Mouse (Mus musculus) bone marrow macrophage, adult 2 months (primary cell): ENCODE measurements around the gene Phf5a.

Source experiments
- CTCF ChIP-seq: IDR thresholded peaks from 2 replicates; pipeline ENCODE4 v1.5.1; 2012; ENCODE audit warnings: low read depth, mild to moderate bottlenecking, low read length, moderate library complexity
- POLR2A ChIP-seq: IDR thresholded peaks from 2 replicates; pipeline ENCODE4 v1.6.1; 2012; ENCODE audit warnings: mild to moderate bottlenecking, low read depth, low read length, borderline replicate concordance

DNA sequence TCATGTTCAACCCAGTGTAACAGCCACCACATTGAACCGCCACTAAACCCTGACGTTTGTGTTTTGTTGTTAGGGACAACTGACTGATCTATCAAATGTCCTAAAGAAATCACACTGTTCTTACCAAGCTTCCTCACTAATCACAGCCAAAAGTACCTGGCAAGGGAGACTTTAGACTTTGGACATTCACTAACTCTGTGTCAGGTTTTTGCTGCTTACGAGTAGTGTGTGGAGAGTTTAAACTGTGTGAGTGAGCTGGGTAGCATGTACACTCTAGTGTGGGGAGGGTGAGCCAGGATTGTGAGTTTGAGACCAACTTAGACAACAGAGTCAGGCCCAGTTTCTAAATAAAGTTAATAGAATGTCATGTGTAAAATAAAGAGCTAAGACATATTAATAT, 10.6 kb upstream of the Phf5a start:
- no peak for TF ChIP-seq POLR2A
- no peak for TF ChIP-seq CTCF
